Mouse (Mus musculus) hindbrain, postnatal 0 days (tissue): ENCODE measurements at regions not wholly inside any gene's neighbourhood (a gene's known extent, or its start where the extent isn't known, plus 50 kb on each side); places are given as distances from the start of the nearest gene placed in this dataset.
A peak's percentile ranks its signal among the peaks of the same experiment; 100 is the strongest.

Source experiments
- ATAC-seq: fragments of 200-750 bp; cut with Nextera tagmentation; 2 replicates; pipeline ENCODE4 v1.8.0; 2017; ENCODE audit warnings: mild to moderate bottlenecking, moderate TSS enrichment, moderate library complexity
- DNase-seq: peaks from one replicate; pipeline ENCODE4 v3.0.0-alpha.2; 2015; ENCODE audit warnings: low spot score
- H3K27ac ChIP-seq: fragments of 300-500 bp; sonication (generic); 2 replicates; pipeline ENCODE4 v1.5.1; 2014; ENCODE audit warnings: mild to moderate bottlenecking
- H3K27me3 ChIP-seq: fragments of 300-500 bp; sonication (generic); 2 replicates; pipeline ENCODE4 v1.6.1; 2014; ENCODE audit warnings: low read length, mixed read lengths; ENCODE audit not compliant: insufficient read depth
- H3K36me3 ChIP-seq: fragments of 300-500 bp; sonication (generic); 2 replicates; pipeline ENCODE4 v1.6.1; 2014; ENCODE audit warnings: low read length, mixed read lengths; ENCODE audit not compliant: insufficient read depth
- H3K4me1 ChIP-seq: fragments of 300-500 bp; sonication (generic); 2 replicates; pipeline ENCODE4 v1.6.1; 2014; ENCODE audit warnings: antibody characterized with exemption, low read length, mixed read lengths; ENCODE audit not compliant: insufficient read depth
- H3K4me2 ChIP-seq: fragments of 300-500 bp; sonication (generic); 2 replicates; pipeline ENCODE4 v1.6.1; 2014; ENCODE audit warnings: low read depth, mild to moderate bottlenecking, low read length, moderate library complexity, mixed read lengths
- H3K4me3 ChIP-seq: fragments of 300-500 bp; sonication (generic); 2 replicates; pipeline ENCODE4 v1.5.1; 2014; ENCODE audit warnings: low read length
- H3K9ac ChIP-seq: fragments of 300-500 bp; sonication (generic); replicated peaks from 2 replicates; pipeline ENCODE4 v1.6.1; 2014; ENCODE audit warnings: mild to moderate bottlenecking, low read length, moderate library complexity, mixed read lengths
- H3K9me3 ChIP-seq: fragments of 300-500 bp; sonication (generic); 2 replicates; pipeline ENCODE4 v1.6.1; 2016; ENCODE audit warnings: low read length, mixed read lengths
- CTCF ChIP-seq: IDR thresholded peaks from 2 replicates; pipeline ENCODE4 v1.5.1; 2016; ENCODE audit warnings: antibody characterized with exemption, control low read depth, low read depth
- WGBS: fragments of 180-500 bp; shearing (Covaris S2); extraction: QIAGEN DNeasy Blood & Tissue Kit; methylation state at CpG from one replicate; pipeline ENCODE4 v1.1.7; 2014; 5-methylcytosine and 5-hydroxymethylcytosine counted together

DNA sequence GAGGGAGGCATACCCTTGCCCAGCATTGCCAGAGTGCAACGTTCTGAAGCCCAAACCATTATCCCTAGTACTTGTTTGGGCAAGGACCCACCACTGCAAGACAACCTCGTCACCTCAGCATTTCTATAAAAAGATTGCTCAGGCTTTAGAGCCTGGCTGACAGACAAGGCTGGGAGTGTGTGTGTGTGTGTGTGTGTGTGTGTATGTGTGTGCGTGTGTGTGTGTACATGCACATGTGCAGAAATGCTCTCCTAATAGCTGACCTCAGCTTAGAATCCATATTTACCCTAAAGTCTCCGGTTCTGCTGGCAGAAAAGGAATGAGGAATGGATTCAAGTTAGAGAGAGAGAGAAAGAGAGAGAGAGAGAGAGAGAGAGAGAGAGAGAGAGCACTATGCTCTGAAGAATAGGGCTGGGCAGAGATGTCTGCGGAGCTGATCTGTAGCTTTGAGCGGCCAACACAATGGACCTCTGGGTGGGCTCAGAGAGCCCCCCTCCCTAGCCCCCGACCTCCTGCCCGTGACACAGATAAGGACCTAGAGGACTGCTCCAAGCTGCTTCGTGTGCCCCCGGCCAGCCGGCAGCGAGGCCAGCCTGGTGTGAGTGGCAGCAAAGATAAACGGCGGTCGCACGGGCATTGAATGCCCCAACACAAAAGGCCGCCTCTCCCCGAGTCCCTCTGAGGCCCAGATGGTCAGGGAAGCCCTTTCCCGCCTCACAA is 166.1 kb downstream of the H2al1j start:
- 27% methylated on average over 19 of the region's 19 CpGs for WGBS
- no peaks in the 10 kb centered on the region for H3K27me3 ChIP-seq
- H3K4me2 ChIP-seq: peak overlapping the region; percentile 43
- H3K4me1 ChIP-seq: 0 out of 2 replicates have a peak, but pooled peaks cover 3% of the 10 kb centered on the region
- no peak for TF ChIP-seq CTCF
- no peaks in the 10 kb centered on the region for H3K9me3 ChIP-seq
- DNase-seq (peak; percentile 10), ATAC-seq (peak; percentile 60)
- H3K9ac ChIP-seq: no peak overlapping the region
- H3K36me3 ChIP-seq: no peaks in the 10 kb centered on the region
- peak overlapping the region; percentile 3; the same call in 1 of the 2 replicates for H3K4me3 ChIP-seq
- peak overlapping the region; percentile 66 for H3K27ac ChIP-seq

- 0 out of 2 replicates have a peak overlapping the region, but pooled peaks have one; percentile 3 for H3K4me3 ChIP-seq
Observed at GRCm38 (mm10) chrX:11494246-11494630, 166.6 kb downstream of the H2al1j start.

DNA sequence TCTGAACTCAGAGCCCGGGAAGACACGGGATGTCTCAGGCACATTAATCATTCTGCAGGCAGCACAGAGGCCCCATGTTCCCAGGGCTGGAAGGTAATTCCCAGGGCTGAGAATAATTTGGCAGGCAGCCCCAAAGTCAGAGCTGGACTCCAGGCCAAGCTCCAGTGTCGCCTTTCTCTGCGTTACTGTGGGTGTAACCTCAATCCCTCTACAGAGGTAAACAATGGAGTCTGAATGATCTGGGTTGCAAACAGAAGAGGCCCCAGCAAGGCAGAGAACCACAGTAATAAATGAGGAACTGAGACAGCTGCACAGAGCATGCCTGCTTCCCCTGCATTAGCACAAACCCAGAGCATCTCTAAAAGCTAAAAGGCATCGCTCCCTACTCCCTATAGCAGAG is 184.8 kb downstream of the H2al1j start:
- H3K9me3 ChIP-seq: no peaks in the 10 kb centered on the region
- H3K27me3 ChIP-seq: no peaks in the 10 kb centered on the region
- ATAC-seq (no peak), DNase-seq (peak; percentile 40)
- no peaks in the 10 kb centered on the region for H3K36me3 ChIP-seq
- no peak overlapping the region for H3K9ac ChIP-seq
- H3K4me3 ChIP-seq: no peak overlapping the region
- H3K4me2 ChIP-seq: no peak overlapping the region
- WGBS: 47% methylated on average over 5 of the region's 5 CpGs
- no peak for TF ChIP-seq CTCF
- no peak overlapping the region for H3K27ac ChIP-seq
- no peaks in the 10 kb centered on the region for H3K4me1 ChIP-seq

More at GRCm38 (mm10) chrX:11494246-11494630, 166.6 kb downstream of the H2al1j start:
- no peak for TF ChIP-seq CTCF
- WGBS: 36% methylated on average over 12 of the region's 12 CpGs
- H3K4me1 ChIP-seq: 0 out of 2 replicates have a peak, but pooled peaks cover 3% of the 10 kb centered on the region
- H3K9me3 ChIP-seq: no peaks in the 10 kb centered on the region
- ATAC-seq: peak; percentile 7; the same call in 1 of the 2 replicates
- H3K4me2 ChIP-seq: peak overlapping the region; percentile 43
- no peaks in the 10 kb centered on the region for H3K36me3 ChIP-seq
- no peak overlapping the region for H3K9ac ChIP-seq
- peak; percentile 82 for DNase-seq
- H3K27me3 ChIP-seq: no peaks in the 10 kb centered on the region
- H3K27ac ChIP-seq: peak overlapping the region; percentile 66

GRCm38 (mm10) chrX:11512928-11513327 is 185.3 kb downstream of the H2al1j start:
- no peak for TF ChIP-seq CTCF
- Histone ChIP-seq H3K36me3 (no peaks in the 10 kb centered on the region), H3K27ac (no peak overlapping the region), H3K9me3 (no peaks in the 10 kb centered on the region), H3K4me1 (no peaks in the 10 kb centered on the region), H3K9ac (no peak overlapping the region), H3K4me3 (no peak overlapping the region), H3K27me3 (no peaks in the 10 kb centered on the region), H3K4me2 (no peak overlapping the region)
- DNase-seq (no peak), ATAC-seq (no peak)
- WGBS: 59% methylated on average over 4 of the region's 4 CpGs

DNA sequence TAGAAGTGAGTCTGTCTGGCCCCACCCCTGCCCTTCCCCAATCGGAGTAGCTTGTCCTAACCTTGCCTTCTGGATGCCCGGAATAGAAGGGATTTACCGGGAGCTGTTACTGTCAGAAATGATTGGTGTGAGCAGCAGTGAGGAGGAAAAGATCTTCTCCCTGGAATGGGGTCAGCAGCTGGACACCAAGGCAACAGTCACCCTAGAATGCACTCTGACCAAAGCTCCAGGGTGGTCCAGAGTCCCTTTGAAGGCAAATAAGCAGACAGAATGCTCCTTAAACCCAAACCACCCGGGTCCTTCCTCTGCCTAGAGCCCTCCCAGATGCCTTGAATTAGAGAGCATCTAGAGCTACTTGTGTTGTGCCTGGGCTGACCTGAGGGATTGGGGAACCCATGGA is 196.2 kb downstream of the H2al1j start:
- Histone ChIP-seq H3K27ac (no peak overlapping the region), H3K9me3 (no peaks in the 10 kb centered on the region), H3K9ac (no peak overlapping the region), H3K4me1 (no peaks in the 10 kb centered on the region), H3K4me3 (no peak overlapping the region), H3K4me2 (no peak overlapping the region), H3K36me3 (no peaks in the 10 kb centered on the region), H3K27me3 (no peaks in the 10 kb centered on the region)
- ATAC-seq: no peak
- no peak for TF ChIP-seq CTCF
- no peak for DNase-seq
- WGBS: 48% methylated on average over 4 of the region's 4 CpGs

DNA sequence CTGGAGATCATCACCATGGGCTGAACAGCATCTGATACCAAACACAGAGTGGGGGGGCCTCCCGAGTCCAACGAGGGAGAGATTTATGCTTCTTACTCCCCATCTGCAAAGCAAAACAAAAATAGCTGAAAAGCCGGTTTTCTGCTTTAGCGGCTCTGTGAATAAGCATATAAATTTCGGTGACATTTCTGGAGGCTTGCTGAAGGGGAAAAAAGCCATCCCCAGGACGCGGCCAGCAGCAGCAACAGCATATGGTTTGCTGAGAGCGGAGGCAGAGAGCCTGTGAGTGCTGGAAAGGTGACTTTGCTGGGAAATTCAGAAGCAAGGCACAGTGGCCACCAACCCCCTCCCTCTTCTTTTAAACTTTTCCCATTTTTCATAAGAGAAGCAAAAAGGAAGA is 197.7 kb downstream of the H2al1j start:
- no peak for DNase-seq
- H3K27me3 ChIP-seq: no peaks in the 10 kb centered on the region
- H3K36me3 ChIP-seq: no peaks in the 10 kb centered on the region
- 64% methylated on average over 8 of the region's 8 CpGs for WGBS
- no peak for TF ChIP-seq CTCF
- no peaks in the 10 kb centered on the region for H3K9me3 ChIP-seq
- no peak overlapping the region for H3K27ac ChIP-seq
- H3K9ac ChIP-seq: no peak overlapping the region
- no peak for ATAC-seq
- H3K4me1 ChIP-seq: no peaks in the 10 kb centered on the region
- no peak overlapping the region for H3K4me3 ChIP-seq
- no peak overlapping the region for H3K4me2 ChIP-seq

GRCm38 (mm10) chrX:11528589-11528988 is 201.0 kb downstream of the H2al1j start:
- Histone ChIP-seq H3K27me3 (no peaks in the 10 kb centered on the region), H3K36me3 (no peaks in the 10 kb centered on the region), H3K4me3 (no peak overlapping the region), H3K4me1 (no peaks in the 10 kb centered on the region), H3K27ac (no peak overlapping the region), H3K4me2 (no peak overlapping the region), H3K9ac (no peak overlapping the region), H3K9me3 (no peaks in the 10 kb centered on the region)
- no peak for DNase-seq
- no peak for TF ChIP-seq CTCF
- WGBS: 75% methylated on average over 5 of the region's 5 CpGs
- ATAC-seq: no peak
